Mouse (Mus musculus): ENCODE measurements around the gene Mpig6b. TPM values are rescaled to one million over a fixed set of nuclear protein-coding genes. Genes with fewer than 3 reads are reported as not detected.

Gene Mpig6b
- polyA plus RNA-seq, 1 experiment from 2014 or later: not detected

Other genes with a start within 250 kb of the Mpig6b start
- gene Stk19, start 229.2 kb downstream of the Mpig6b start, polyA plus RNA-seq (2017; shearing (Covaris generic)): 39.7 TPM
- gene Dxo, start 229.2 kb downstream of the Mpig6b start, polyA plus RNA-seq (2017; shearing (Covaris generic)): 76.3 TPM
- gene Skiv2l, start 216.0 kb downstream of the Mpig6b start, polyA plus RNA-seq (2017; shearing (Covaris generic)): 143 TPM
- 39.1 TPM for gene Nelfe, start 215.8 kb downstream of the Mpig6b start, polyA plus RNA-seq (2017; shearing (Covaris generic))
- 2.2 TPM for gene Cfb, start 203.7 kb downstream of the Mpig6b start, polyA plus RNA-seq (2017; shearing (Covaris generic))
- gene Zbtb12, start 186.7 kb downstream of the Mpig6b start, polyA plus RNA-seq (2017; shearing (Covaris generic)): 0.41 TPM
- not detected for gene Gm20547, start 184.1 kb downstream of the Mpig6b start, polyA plus RNA-seq (2017; shearing (Covaris generic))
- gene C2, start 167.9 kb downstream of the Mpig6b start, polyA plus RNA-seq (2017; shearing (Covaris generic)): 3.0 TPM
- 29.6 TPM for gene Ehmt2, start 167.7 kb downstream of the Mpig6b start, polyA plus RNA-seq (2017; shearing (Covaris generic))
- gene Slc44a4, start 151.7 kb downstream of the Mpig6b start, polyA plus RNA-seq (2017; shearing (Covaris generic)): not detected
- 107 TPM for gene Neu1, start 134.9 kb downstream of the Mpig6b start, polyA plus RNA-seq (2017; shearing (Covaris generic))
- gene Hspa1b, start 106.9 kb downstream of the Mpig6b start, polyA plus RNA-seq (2017; shearing (Covaris generic)): 1.3 TPM
- not detected for gene Gm20481, start 96.3 kb downstream of the Mpig6b start, polyA plus RNA-seq (2017; shearing (Covaris generic))
- 0.56 TPM for gene Hspa1a, start 94.0 kb downstream of the Mpig6b start, polyA plus RNA-seq (2017; shearing (Covaris generic))
- not detected for gene Hspa1l, start 93.5 kb downstream of the Mpig6b start, polyA plus RNA-seq (2017; shearing (Covaris generic))
- 38.4 TPM for gene Lsm2, start 84.3 kb downstream of the Mpig6b start, polyA plus RNA-seq (2017; shearing (Covaris generic))
- 124 TPM for gene Vars, start 65.2 kb downstream of the Mpig6b start, polyA plus RNA-seq (2017; shearing (Covaris generic))
- gene Vwa7, start 49.6 kb downstream of the Mpig6b start, polyA plus RNA-seq (2017; shearing (Covaris generic)): 0.17 TPM
- gene Sapcd1, start 38.2 kb downstream of the Mpig6b start, polyA plus RNA-seq (2017; shearing (Covaris generic)): 3.2 TPM
- 2.7 TPM for gene Msh5, start 19.4 kb downstream of the Mpig6b start, polyA plus RNA-seq (2017; shearing (Covaris generic))
- gene Clic1, start 16.2 kb downstream of the Mpig6b start, polyA plus RNA-seq (2017; shearing (Covaris generic)): 654 TPM
- gene Ddah2, start 7.1 kb downstream of the Mpig6b start, polyA plus RNA-seq (2017; shearing (Covaris generic)): 3.6 TPM
- gene Ly6g6c, start 796 bp downstream of the Mpig6b start, polyA plus RNA-seq (2017; shearing (Covaris generic)): not detected
- not detected for gene Ly6g6e, start 10.7 kb upstream of the Mpig6b start, polyA plus RNA-seq (2017; shearing (Covaris generic))
- gene Ly6g6d, start 11.9 kb upstream of the Mpig6b start, polyA plus RNA-seq (2017; shearing (Covaris generic)): not detected
- not detected for gene Ly6g6f, start 19.4 kb upstream of the Mpig6b start, polyA plus RNA-seq (2017; shearing (Covaris generic))
- 84.0 TPM for gene Abhd16a, start 23.1 kb upstream of the Mpig6b start, polyA plus RNA-seq (2017; shearing (Covaris generic))
- gene Ly6g5c, start 42.1 kb upstream of the Mpig6b start, polyA plus RNA-seq (2017; shearing (Covaris generic)): not detected
- gene Ly6g5b, start 49.2 kb upstream of the Mpig6b start, polyA plus RNA-seq (2017; shearing (Covaris generic)): 2.5 TPM
- gene Gpank1, start 55.3 kb upstream of the Mpig6b start, polyA plus RNA-seq (2017; shearing (Covaris generic)): 70.3 TPM
- gene Csnk2b, start 55.9 kb upstream of the Mpig6b start, polyA plus RNA-seq (2017; shearing (Covaris generic)): 338 TPM
- 4.3 TPM for gene D17H6S53E, start 60.2 kb upstream of the Mpig6b start, polyA plus RNA-seq (2017; shearing (Covaris generic))
- not detected for gene Apom, start 65.9 kb upstream of the Mpig6b start, polyA plus RNA-seq (2017; shearing (Covaris generic))
- 57.4 TPM for gene Bag6, start 69.0 kb upstream of the Mpig6b start, polyA plus RNA-seq (2017; shearing (Covaris generic))
- 29.3 TPM for gene Prrc2a, start 98.7 kb upstream of the Mpig6b start, polyA plus RNA-seq (2017; shearing (Covaris generic))
- gene Aif1, start 109.9 kb upstream of the Mpig6b start, polyA plus RNA-seq (2017; shearing (Covaris generic)): 5.1 TPM
- 11.8 TPM for gene Lst1, start 122.3 kb upstream of the Mpig6b start, polyA plus RNA-seq (2017; shearing (Covaris generic))
- gene Ltb, start 128.3 kb upstream of the Mpig6b start, polyA plus RNA-seq (2017; shearing (Covaris generic)): 818 TPM
- gene Tnf, start 135.8 kb upstream of the Mpig6b start, polyA plus RNA-seq (2017; shearing (Covaris generic)): 55.3 TPM
- 130 TPM for gene Lta, start 139.2 kb upstream of the Mpig6b start, polyA plus RNA-seq (2017; shearing (Covaris generic))
- gene Gm16181, start 154.7 kb upstream of the Mpig6b start, polyA plus RNA-seq (2017; shearing (Covaris generic)): 1.2 TPM
- gene Atp6v1g2, start 167.5 kb upstream of the Mpig6b start, polyA plus RNA-seq (2017; shearing (Covaris generic)): 5.8 TPM
- gene Nfkbil1, start 169.6 kb upstream of the Mpig6b start, polyA plus RNA-seq (2017; shearing (Covaris generic)): 10.5 TPM
- gene Ddx39b, start 175.6 kb upstream of the Mpig6b start, polyA plus RNA-seq (2017; shearing (Covaris generic)): 286 TPM
- 5,181 TPM for gene H2-D1, start 196.5 kb upstream of the Mpig6b start, polyA plus RNA-seq (2017; shearing (Covaris generic))